Mouse (Mus musculus): ENCODE data around the gene Mcoln3.

The Mcoln3 gene

GRCm38 (mm10) chr3:146174215-146174614 lies 57.0 kb downstream of the Mcoln3 start:
- no peak for DNase-seq (ENCODE audit: low read depth, low spot score)

- DNase-seq (ENCODE audit: low read depth, low spot score), result no peak
Measured at GRCm38 (mm10) chr3:146177295-146177694, 60.0 kb downstream of the Mcoln3 start.

- DNase-seq (ENCODE audit: low read depth, low spot score), result peak; percentile 72
Measured at GRCm38 (mm10) chr3:146177748-146178582, 60.7 kb downstream of the Mcoln3 start.

DNA sequence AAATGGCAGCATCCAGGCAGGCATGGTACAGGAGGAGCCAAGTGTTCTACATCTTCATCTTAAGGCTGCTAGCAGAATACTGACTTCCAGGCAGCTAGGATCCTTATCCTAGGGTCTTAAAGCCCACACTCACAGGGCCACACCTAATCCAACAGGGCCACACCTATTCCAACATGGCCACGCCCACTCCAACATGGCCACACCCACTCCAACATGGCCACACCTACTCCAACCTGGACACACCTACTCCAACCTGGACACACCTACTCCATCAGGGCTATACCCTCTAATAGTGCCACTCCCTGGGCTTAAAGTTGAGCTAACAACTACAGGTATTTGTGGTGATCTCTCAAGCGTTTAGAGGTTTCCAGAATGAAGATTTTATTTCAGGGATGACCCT lies 63.1 kb downstream of the Mcoln3 start:
- no peak for DNase-seq (ENCODE audit: low read depth, low spot score)

DNA sequence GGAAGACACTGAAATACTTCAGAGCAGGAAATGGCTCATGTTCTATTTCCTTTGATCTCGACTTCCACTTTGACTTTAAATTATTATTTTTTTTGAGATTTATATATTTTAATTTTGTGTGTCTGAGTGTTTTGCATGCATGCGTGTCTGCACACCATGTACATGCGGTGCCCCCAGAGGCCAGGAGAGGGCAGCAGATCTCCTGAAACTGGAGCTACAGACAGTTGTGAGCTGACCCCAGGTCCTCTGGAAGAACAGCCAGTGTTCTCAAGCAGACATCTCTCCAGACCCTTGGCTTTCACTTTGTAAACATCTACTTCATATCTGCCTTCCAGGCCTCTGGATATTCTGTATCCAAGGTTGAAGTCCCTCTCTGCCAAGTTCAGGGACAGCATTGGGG lies 63.7 kb downstream of the Mcoln3 start:
- DNase-seq (ENCODE audit: low read depth, low spot score), result no peak

- DNase-seq (ENCODE audit: low read depth, low spot score), result peak; percentile 72
Measured at GRCm38 (mm10) chr3:146184992-146185657, 67.9 kb downstream of the Mcoln3 start.

DNA sequence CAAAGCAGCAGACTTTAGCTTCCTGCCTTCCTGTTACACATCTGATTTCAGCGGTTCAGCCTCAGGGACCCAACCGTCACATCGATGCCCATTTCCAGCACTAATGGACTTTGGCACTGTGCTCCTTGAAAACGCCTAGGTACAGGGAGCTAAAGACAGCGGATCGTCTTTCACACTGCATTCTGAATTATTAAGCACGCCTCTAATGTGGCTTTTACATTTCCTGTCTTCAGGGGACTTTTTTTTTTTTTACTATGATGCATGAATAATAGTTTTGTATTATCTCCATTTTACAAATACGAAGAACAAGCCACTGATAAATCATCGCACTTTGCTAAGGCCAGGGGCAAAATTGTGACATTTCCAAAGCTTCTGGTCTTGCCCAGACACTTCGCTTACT lies 68.8 kb downstream of the Mcoln3 start:
- DNase-seq (ENCODE audit: low read depth, low spot score), result no peak

- DNase-seq (ENCODE audit: low read depth, low spot score), result no peak
Measured at GRCm38 (mm10) chr3:146189933-146190332, 72.7 kb downstream of the Mcoln3 start.
